Mouse (Mus musculus): ENCODE results near the gene Slamf8. TPM values are rescaled to one million over a fixed set of nuclear protein-coding genes. Genes with fewer than 3 reads are reported as not detected.

Slamf8 gene
- polyA plus RNA-seq (2015; fragmentation: Nextera tagmentation; extraction: Ambion mirVana): not detected in 2 replicates

- Histone ChIP-seq H3K4me3 (ENCODE audit: low read depth, low read length) (no peak within 1 kb of the TSS), H3K4me1 (ENCODE audit: control insufficient read depth, insufficient read depth, low read length) (peaks cover 11% of the 10 kb centered on the region), H3K27me3 (ENCODE audit: control insufficient read depth, insufficient read depth, low read depth, low read length) (no peaks in the 10 kb centered on the region), H3K27ac (ENCODE audit: low read length) (no peak within 1 kb of the TSS), H3K4me2 (ENCODE audit: low read length) (no peak within 1 kb of the TSS), H3K36me3 (ENCODE audit: control insufficient read depth, insufficient read depth, low read length) (no peaks in the 10 kb centered on the region), H3K9ac (ENCODE audit: low read depth, low read length) (no peak within 1 kb of the TSS), H3K9me3 (replicated peaks; ENCODE audit: control insufficient read depth, low read length, poor library complexity, severe bottlenecking) (no peaks in the 10 kb centered on the region)
- no peak for ATAC-seq
- 84% methylated on average over 7 of the region's 7 CpGs for WGBS
Measured at GRCm38 (mm10) chr1:172590385-172590784, at the start of gene Slamf8. Slamf8 (minus strand) TSS chr1:172590568.

GRCm38 (mm10) chr1:172638781-172639180, 48.4 kb upstream of the Slamf8 start:
- H3K9ac ChIP-seq (ENCODE audit: low read depth, low read length): no peak overlapping the region
- 66% methylated on average over 2 of the region's 2 CpGs for WGBS
- H3K9me3 ChIP-seq (replicated peaks; ENCODE audit: control insufficient read depth, low read length, poor library complexity, severe bottlenecking): no peaks in the 10 kb centered on the region
- no peaks in the 10 kb centered on the region for H3K36me3 ChIP-seq (ENCODE audit: control insufficient read depth, insufficient read depth, low read length)
- H3K4me1 ChIP-seq (ENCODE audit: control insufficient read depth, insufficient read depth, low read length): no peaks in the 10 kb centered on the region
- no peak overlapping the region for H3K4me2 ChIP-seq (ENCODE audit: low read length)
- no peak overlapping the region for H3K27ac ChIP-seq (ENCODE audit: low read length)
- no peaks in the 10 kb centered on the region for H3K27me3 ChIP-seq (ENCODE audit: control insufficient read depth, insufficient read depth, low read depth, low read length)
- ATAC-seq: no peak
- no peak overlapping the region for H3K4me3 ChIP-seq (ENCODE audit: low read depth, low read length)

DNA sequence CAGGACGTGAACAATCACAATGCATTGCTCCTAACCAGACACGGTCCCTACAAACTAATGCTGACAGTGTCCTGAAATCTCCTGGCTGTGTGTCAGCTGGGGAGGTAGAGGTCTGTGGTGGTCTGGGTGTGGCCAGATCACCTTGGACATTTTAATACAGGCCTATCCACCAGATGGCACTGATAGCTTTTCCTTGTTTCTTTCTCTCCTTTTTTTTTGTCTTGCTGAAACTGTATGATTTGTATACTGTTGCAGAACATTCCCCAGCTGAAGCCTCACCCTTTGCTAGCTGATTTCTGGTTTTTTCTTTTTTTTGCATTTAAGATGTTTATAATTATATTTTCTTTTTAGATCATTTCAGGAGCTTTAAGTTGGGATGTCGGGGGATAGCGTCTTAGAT, 47.4 kb upstream of the Slamf8 start:
- no peak overlapping the region for H3K4me2 ChIP-seq (ENCODE audit: low read length)
- H3K27me3 ChIP-seq (ENCODE audit: control insufficient read depth, insufficient read depth, low read depth, low read length): no peaks in the 10 kb centered on the region
- H3K4me3 ChIP-seq (ENCODE audit: low read depth, low read length): no peak overlapping the region
- no peaks in the 10 kb centered on the region for H3K36me3 ChIP-seq (ENCODE audit: control insufficient read depth, insufficient read depth, low read length)
- H3K9ac ChIP-seq (ENCODE audit: low read depth, low read length): no peak overlapping the region
- H3K4me1 ChIP-seq (ENCODE audit: control insufficient read depth, insufficient read depth, low read length): peaks cover 2% of the 10 kb centered on the region; the same call in 1 of the 2 replicates
- 81% methylated on average over 4 of the region's 4 CpGs for whole genome bisulfite sequencing
- ATAC-seq: no peak
- H3K27ac ChIP-seq (ENCODE audit: low read length): no peak overlapping the region
- H3K9me3 ChIP-seq (replicated peaks; ENCODE audit: control insufficient read depth, low read length, poor library complexity, severe bottlenecking): no peaks in the 10 kb centered on the region

DNA sequence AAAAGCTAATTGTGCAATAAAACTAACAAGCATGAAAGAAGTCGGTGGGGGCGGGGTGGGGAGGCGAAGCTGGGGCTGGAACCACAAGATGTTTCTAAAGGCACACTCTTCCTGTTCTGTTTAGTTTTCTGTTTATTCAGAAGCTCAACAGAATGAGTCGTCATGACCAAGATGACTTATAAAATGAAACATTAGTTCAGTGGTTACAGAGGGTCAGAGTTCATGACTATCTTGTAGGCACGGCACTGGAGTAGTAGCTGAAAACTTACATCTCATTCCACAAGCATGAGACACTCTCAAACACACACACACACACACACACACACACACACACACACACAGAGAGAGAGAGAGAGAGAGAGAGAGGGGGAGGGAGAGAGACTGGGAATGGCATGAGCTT, 45.9 kb upstream of the Slamf8 start:
- Histone ChIP-seq H3K27ac (ENCODE audit: low read length) (no peak overlapping the region), H3K9ac (ENCODE audit: low read depth, low read length) (no peak overlapping the region), H3K36me3 (ENCODE audit: control insufficient read depth, insufficient read depth, low read length) (no peaks in the 10 kb centered on the region), H3K4me3 (ENCODE audit: low read depth, low read length) (no peak overlapping the region), H3K27me3 (ENCODE audit: control insufficient read depth, insufficient read depth, low read depth, low read length) (no peaks in the 10 kb centered on the region), H3K4me1 (ENCODE audit: control insufficient read depth, insufficient read depth, low read length) (peaks cover 4% of the 10 kb centered on the region; the same call in 1 of the 2 replicates), H3K4me2 (ENCODE audit: low read length) (no peak overlapping the region), H3K9me3 (replicated peaks; ENCODE audit: control insufficient read depth, low read length, poor library complexity, severe bottlenecking) (no peaks in the 10 kb centered on the region)
- no peak for ATAC-seq
- WGBS: 86% methylated on average over 5 of the region's 5 CpGs

DNA sequence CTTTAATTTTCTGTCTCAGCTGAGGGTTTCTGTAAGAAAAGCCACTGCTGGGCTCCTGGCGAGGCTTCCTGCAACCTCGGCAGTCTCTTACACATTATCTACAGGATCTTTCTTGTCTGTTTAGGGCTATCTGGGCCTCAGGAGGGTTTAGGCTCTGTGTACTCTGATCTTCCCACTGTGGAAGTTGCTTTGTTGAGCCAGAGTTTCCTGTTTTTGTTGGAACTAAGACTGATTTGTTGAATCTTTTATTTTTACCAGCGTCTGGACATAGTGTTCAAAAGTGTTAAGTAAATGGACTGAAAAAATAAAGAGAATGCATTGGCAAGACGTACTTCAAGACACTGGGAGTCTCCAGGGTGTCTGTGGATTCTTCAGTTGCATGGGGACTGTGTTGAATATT, 44.9 kb upstream of the Slamf8 start:
- H3K27me3 ChIP-seq (ENCODE audit: control insufficient read depth, insufficient read depth, low read depth, low read length): no peaks in the 10 kb centered on the region
- H3K9me3 ChIP-seq (replicated peaks; ENCODE audit: control insufficient read depth, low read length, poor library complexity, severe bottlenecking): no peaks in the 10 kb centered on the region
- H3K27ac ChIP-seq (ENCODE audit: low read length): no peak overlapping the region
- no peak overlapping the region for H3K9ac ChIP-seq (ENCODE audit: low read depth, low read length)
- no peak overlapping the region for H3K4me2 ChIP-seq (ENCODE audit: low read length)
- no peak overlapping the region for H3K4me3 ChIP-seq (ENCODE audit: low read depth, low read length)
- WGBS: 72% methylated on average over 4 of the region's 4 CpGs
- no peaks in the 10 kb centered on the region for H3K36me3 ChIP-seq (ENCODE audit: control insufficient read depth, insufficient read depth, low read length)
- no peak for ATAC-seq
- H3K4me1 ChIP-seq (ENCODE audit: control insufficient read depth, insufficient read depth, low read length): peaks cover 4% of the 10 kb centered on the region; the same call in 1 of the 2 replicates

DNA sequence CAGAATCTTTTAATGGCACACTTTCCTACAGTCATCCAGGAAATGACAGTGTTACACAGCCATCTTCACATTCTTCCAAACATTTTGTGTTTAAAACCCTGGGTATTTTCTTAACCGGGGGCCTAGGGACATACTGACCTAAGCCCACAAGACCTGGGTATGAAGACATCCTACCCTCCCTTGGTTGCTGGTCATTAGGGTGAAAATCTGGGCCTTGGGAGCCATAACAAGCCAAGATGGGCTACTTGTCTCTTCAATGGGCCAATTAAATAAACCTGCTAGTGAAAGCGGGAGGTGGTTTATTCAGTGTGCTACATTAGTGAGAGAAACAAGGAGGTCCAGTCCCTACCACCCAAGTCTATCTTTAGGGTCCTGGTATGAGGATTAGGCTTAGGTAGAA, 43.8 kb upstream of the Slamf8 start:
- Histone ChIP-seq H3K27ac (ENCODE audit: low read length) (no peak overlapping the region), H3K27me3 (ENCODE audit: control insufficient read depth, insufficient read depth, low read depth, low read length) (no peaks in the 10 kb centered on the region), H3K4me3 (ENCODE audit: low read depth, low read length) (no peak overlapping the region), H3K9ac (ENCODE audit: low read depth, low read length) (no peak overlapping the region), H3K4me2 (ENCODE audit: low read length) (no peak overlapping the region), H3K4me1 (ENCODE audit: control insufficient read depth, insufficient read depth, low read length) (peaks cover 4% of the 10 kb centered on the region; the same call in 1 of the 2 replicates), H3K36me3 (ENCODE audit: control insufficient read depth, insufficient read depth, low read length) (no peaks in the 10 kb centered on the region), H3K9me3 (replicated peaks; ENCODE audit: control insufficient read depth, low read length, poor library complexity, severe bottlenecking) (no peaks in the 10 kb centered on the region)
- WGBS: 97% methylated on average over 2 of the region's 2 CpGs
- ATAC-seq: no peak

GRCm38 (mm10) chr1:172632451-172633326, 42.3 kb upstream of the Slamf8 start, which contains the start of gene Dusp23:
Dusp23 (minus strand) TSS chr1:172632962.
- under 1% methylated on average over 53 of the region's 53 CpGs for WGBS

GRCm38 (mm10) chr1:172631721-172632120, 41.4 kb upstream of the Slamf8 start:
- 84% methylated on average over 5 of the region's 5 CpGs for WGBS
- H3K9ac ChIP-seq (ENCODE audit: low read depth, low read length): no peak overlapping the region
- H3K27ac ChIP-seq (ENCODE audit: low read length): no peak overlapping the region
- ATAC-seq: no peak
- H3K4me3 ChIP-seq (ENCODE audit: low read depth, low read length): no peak overlapping the region
- no peaks in the 10 kb centered on the region for H3K36me3 ChIP-seq (ENCODE audit: control insufficient read depth, insufficient read depth, low read length)
- no peak overlapping the region for H3K4me2 ChIP-seq (ENCODE audit: low read length)
- no peaks in the 10 kb centered on the region for H3K27me3 ChIP-seq (ENCODE audit: control insufficient read depth, insufficient read depth, low read depth, low read length)
- H3K4me1 ChIP-seq (ENCODE audit: control insufficient read depth, insufficient read depth, low read length): peaks cover 4% of the 10 kb centered on the region; the same call in 1 of the 2 replicates
- H3K9me3 ChIP-seq (replicated peaks; ENCODE audit: control insufficient read depth, low read length, poor library complexity, severe bottlenecking): no peaks in the 10 kb centered on the region

More at GRCm38 (mm10) chr1:172632451-172633326, 42.3 kb upstream of the Slamf8 start, which contains the start of gene Dusp23:
- Histone ChIP-seq H3K4me3 (ENCODE audit: low read depth, low read length) (peak within 1 kb of the TSS; percentile 72), H3K27ac (ENCODE audit: low read length) (peak within 1 kb of the TSS; percentile 69), H3K36me3 (ENCODE audit: control insufficient read depth, insufficient read depth, low read length) (no peaks in the 10 kb centered on the region), H3K27me3 (ENCODE audit: control insufficient read depth, insufficient read depth, low read depth, low read length) (no peaks in the 10 kb centered on the region), H3K9me3 (replicated peaks; ENCODE audit: control insufficient read depth, low read length, poor library complexity, severe bottlenecking) (no peaks in the 10 kb centered on the region), H3K4me1 (ENCODE audit: control insufficient read depth, insufficient read depth, low read length) (peaks cover 4% of the 10 kb centered on the region; the same call in 1 of the 2 replicates), H3K4me2 (ENCODE audit: low read length) (peak within 1 kb of the TSS; percentile 84), H3K9ac (ENCODE audit: low read depth, low read length) (peak within 1 kb of the TSS; percentile 75)
- peak; percentile 98 for ATAC-seq

GRCm38 (mm10) chr1:172629831-172630230, 39.5 kb upstream of the Slamf8 start:
- ATAC-seq: no peak
- no peaks in the 10 kb centered on the region for H3K27me3 ChIP-seq (ENCODE audit: control insufficient read depth, insufficient read depth, low read depth, low read length)
- H3K9ac ChIP-seq (ENCODE audit: low read depth, low read length): no peak overlapping the region
- H3K4me1 ChIP-seq (ENCODE audit: control insufficient read depth, insufficient read depth, low read length): peaks cover 4% of the 10 kb centered on the region; the same call in 1 of the 2 replicates
- H3K9me3 ChIP-seq (replicated peaks; ENCODE audit: control insufficient read depth, low read length, poor library complexity, severe bottlenecking): no peaks in the 10 kb centered on the region
- H3K4me3 ChIP-seq (ENCODE audit: low read depth, low read length): no peak overlapping the region
- no peak overlapping the region for H3K4me2 ChIP-seq (ENCODE audit: low read length)
- no peaks in the 10 kb centered on the region for H3K36me3 ChIP-seq (ENCODE audit: control insufficient read depth, insufficient read depth, low read length)
- WGBS: 74% methylated on average over 7 of the region's 7 CpGs
- no peak overlapping the region for H3K27ac ChIP-seq (ENCODE audit: low read length)
